Mouse (Mus musculus): Measurements from ENCODE around the gene H2-Ke6. TPM values are rescaled to one million over a fixed set of nuclear protein-coding genes. Genes with fewer than 3 reads are reported as not detected.

The H2-Ke6 gene
- polyA plus RNA-seq, 1 experiment = 127 TPM

DNA sequence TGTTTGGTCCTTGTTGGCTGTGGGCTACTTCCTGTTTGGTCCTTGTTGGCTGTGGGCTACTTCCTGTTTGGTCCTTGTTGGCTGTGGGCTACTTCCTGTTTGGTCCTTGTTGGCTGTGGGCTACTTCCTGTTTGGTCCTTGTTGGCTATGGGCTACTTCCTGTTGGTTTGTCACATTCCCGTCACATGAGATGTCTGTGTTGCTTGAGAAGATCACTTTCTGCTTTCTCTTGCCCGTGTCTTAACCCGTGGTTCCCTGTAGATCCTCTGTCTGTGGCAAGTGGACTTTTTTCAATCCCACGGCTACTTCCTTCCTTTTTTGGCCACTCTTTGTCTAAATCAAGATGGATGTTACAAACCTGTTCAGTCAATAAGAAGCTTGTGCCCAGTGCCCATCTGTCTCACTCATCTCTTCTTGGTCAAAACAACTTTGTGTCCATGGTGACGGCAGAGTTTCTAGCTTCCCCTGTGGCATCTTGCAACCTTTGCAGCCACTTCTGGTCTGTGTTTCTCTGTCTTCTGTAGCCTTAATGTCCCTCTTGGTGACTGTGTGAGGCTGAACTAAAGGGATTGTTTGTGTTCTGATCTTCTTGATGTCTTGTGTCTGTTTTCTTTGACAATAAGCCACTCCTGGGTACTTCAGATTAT is 19.7 kb upstream of the H2-Ke6 start:
- Histone ChIP-seq H3K4me3 (ENCODE audit: control insufficient read depth, insufficient read depth, low read length) (no peak overlapping the region), H3K36me3 (ENCODE audit: control insufficient read depth, insufficient read depth, low read length) (no peaks in the 10 kb centered on the region), H3K4me1 (replicated peaks; ENCODE audit: control insufficient read depth, insufficient read depth, low read length) (peaks cover 5% of the 10 kb centered on the region), H3K27ac (ENCODE audit: control insufficient read depth, insufficient read depth, low read length) (no peak overlapping the region; the same call in 1 of the 2 replicates), H3K27me3 (ENCODE audit: control insufficient read depth, insufficient read depth, low read length) (no peaks in the 10 kb centered on the region)
- DNase-seq = no peak
- WGBS = 60% methylated on average over 5 of the region's 5 CpGs
- TF ChIP-seq POLR2A (IDR thresholded peaks at IDR 0.05; ENCODE audit: control insufficient read depth, extremely low read depth, insufficient read depth, low read length, poor library complexity) = no peak
- no peak for TF ChIP-seq CTCF (IDR thresholded peaks at IDR 0.05; ENCODE audit: borderline replicate concordance, control insufficient read depth, extremely low read depth, insufficient read depth, low read length, poor library complexity)

- H3K4me3 ChIP-seq (ENCODE audit: control insufficient read depth, insufficient read depth, low read length) = no peak overlapping the region
- TF ChIP-seq CTCF (IDR thresholded peaks at IDR 0.05; ENCODE audit: borderline replicate concordance, control insufficient read depth, extremely low read depth, insufficient read depth, low read length, poor library complexity) (no peak), POLR2A (IDR thresholded peaks at IDR 0.05; ENCODE audit: control insufficient read depth, extremely low read depth, insufficient read depth, low read length, poor library complexity) (no peak)
- H3K27ac ChIP-seq (ENCODE audit: control insufficient read depth, insufficient read depth, low read length) = no peak overlapping the region
- H3K27me3 ChIP-seq (ENCODE audit: control insufficient read depth, insufficient read depth, low read length) = no peaks in the 10 kb centered on the region
- H3K4me1 ChIP-seq (replicated peaks; ENCODE audit: control insufficient read depth, insufficient read depth, low read length) = peaks cover 11% of the 10 kb centered on the region
- WGBS = 92% methylated on average over 14 of the region's 14 CpGs
- DNase-seq = no peak
- H3K36me3 ChIP-seq (ENCODE audit: control insufficient read depth, insufficient read depth, low read length) = no peaks in the 10 kb centered on the region
These were observed 18.1 kb upstream of the H2-Ke6 start for GRCm38 (mm10) chr17:34045941-34046340.

DNA sequence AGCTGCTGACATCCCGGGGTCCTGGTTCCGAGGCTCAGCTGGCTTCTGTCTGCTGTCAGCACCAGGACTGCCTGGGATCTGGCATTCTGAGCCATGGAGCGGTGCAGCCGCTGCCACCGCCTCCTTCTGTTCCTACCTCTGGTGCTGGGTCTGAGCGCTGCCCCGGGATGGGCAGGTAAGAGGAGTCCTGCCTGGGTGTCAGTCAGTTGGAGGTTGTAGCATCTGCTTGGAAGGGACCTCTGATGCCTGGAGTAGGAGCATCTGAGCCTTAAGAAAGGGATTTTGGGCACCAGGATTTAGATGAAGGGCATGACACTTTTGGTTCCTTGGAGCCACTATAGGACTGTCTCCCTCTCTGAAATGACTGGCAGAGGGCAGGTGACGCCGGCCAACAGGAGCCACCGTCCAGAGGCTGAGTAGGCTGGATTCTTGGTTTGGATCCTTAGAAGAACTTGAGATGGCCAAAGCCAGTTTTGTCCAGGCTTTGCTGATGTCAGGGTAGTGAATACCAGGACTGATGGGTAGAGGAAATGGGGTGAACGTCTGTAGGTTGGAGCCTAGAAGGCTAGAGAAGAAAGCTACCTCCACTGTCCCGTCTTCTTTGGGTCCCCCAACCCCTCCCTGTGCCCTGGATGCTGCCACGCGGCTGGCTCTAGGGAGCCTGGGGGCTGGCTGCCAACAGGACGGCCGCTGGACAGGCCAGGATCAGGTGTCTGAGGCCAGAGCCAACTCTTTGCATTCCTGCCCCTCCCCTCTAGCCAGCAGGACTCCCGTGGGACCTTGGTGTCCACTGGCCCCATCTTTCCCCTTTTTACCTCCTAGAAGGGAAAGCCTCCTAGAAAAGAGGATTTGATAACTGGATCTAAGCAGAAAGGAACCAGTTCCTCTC is 11.9 kb upstream of the H2-Ke6 start:
- Histone ChIP-seq H3K27ac (ENCODE audit: control insufficient read depth, insufficient read depth, low read length) (no peak overlapping the region), H3K27me3 (ENCODE audit: control insufficient read depth, insufficient read depth, low read length) (no peaks in the 10 kb centered on the region), H3K4me1 (replicated peaks; ENCODE audit: control insufficient read depth, insufficient read depth, low read length) (peaks cover 10% of the 10 kb centered on the region), H3K4me3 (ENCODE audit: control insufficient read depth, insufficient read depth, low read length) (no peak overlapping the region), H3K36me3 (ENCODE audit: control insufficient read depth, insufficient read depth, low read length) (peaks cover 19% of the 10 kb centered on the region)
- WGBS = 41% methylated on average over 17 of the region's 17 CpGs
- TF ChIP-seq CTCF (IDR thresholded peaks at IDR 0.05; ENCODE audit: borderline replicate concordance, control insufficient read depth, extremely low read depth, insufficient read depth, low read length, poor library complexity) (no peak), POLR2A (IDR thresholded peaks at IDR 0.05; ENCODE audit: control insufficient read depth, extremely low read depth, insufficient read depth, low read length, poor library complexity) (no peak)
- no peak for DNase-seq

GRCm38 (mm10) chr17:34038878-34039561 is 11.2 kb upstream of the H2-Ke6 start, which contains the start of gene Col11a2:
TSS of gene Col11a2 (plus strand) at chr17:34039437.
- WGBS = 30% methylated on average over 27 of the region's 28 CpGs
- H3K36me3 ChIP-seq (ENCODE audit: control insufficient read depth, insufficient read depth, low read length) = peaks cover 19% of the 10 kb centered on the region
- no peak within 1 kb of the TSS for H3K4me3 ChIP-seq (ENCODE audit: control insufficient read depth, insufficient read depth, low read length)
- no peaks in the 10 kb centered on the region for H3K27me3 ChIP-seq (ENCODE audit: control insufficient read depth, insufficient read depth, low read length)
- no peak for TF ChIP-seq CTCF (IDR thresholded peaks at IDR 0.05; ENCODE audit: borderline replicate concordance, control insufficient read depth, extremely low read depth, insufficient read depth, low read length, poor library complexity)
- no peak for TF ChIP-seq POLR2A (IDR thresholded peaks at IDR 0.05; ENCODE audit: control insufficient read depth, extremely low read depth, insufficient read depth, low read length, poor library complexity)
- DNase-seq = no peak
- H3K27ac ChIP-seq (ENCODE audit: control insufficient read depth, insufficient read depth, low read length) = no peak within 1 kb of the TSS
- peaks cover 10% of the 10 kb centered on the region for H3K4me1 ChIP-seq (replicated peaks; ENCODE audit: control insufficient read depth, insufficient read depth, low read length)

- Histone ChIP-seq H3K27me3 (ENCODE audit: control insufficient read depth, insufficient read depth, low read length) (no peaks in the 10 kb centered on the region), H3K4me3 (ENCODE audit: control insufficient read depth, insufficient read depth, low read length) (no peak overlapping the region), H3K36me3 (ENCODE audit: control insufficient read depth, insufficient read depth, low read length) (peaks cover 19% of the 10 kb centered on the region), H3K27ac (ENCODE audit: control insufficient read depth, insufficient read depth, low read length) (no peak overlapping the region), H3K4me1 (replicated peaks; ENCODE audit: control insufficient read depth, insufficient read depth, low read length) (peaks cover 12% of the 10 kb centered on the region)
- no peak for TF ChIP-seq CTCF (IDR thresholded peaks at IDR 0.05; ENCODE audit: borderline replicate concordance, control insufficient read depth, extremely low read depth, insufficient read depth, low read length, poor library complexity)
- TF ChIP-seq POLR2A (IDR thresholded peaks at IDR 0.05; ENCODE audit: control insufficient read depth, extremely low read depth, insufficient read depth, low read length, poor library complexity) = no peak
- no peak for DNase-seq
- WGBS = 68% methylated on average over 21 of the region's 21 CpGs
These were observed 10.6 kb upstream of the H2-Ke6 start for GRCm38 (mm10) chr17:34038440-34038839.

GRCm38 (mm10) chr17:34037241-34037640 is 9.4 kb upstream of the H2-Ke6 start:
- H3K4me1 ChIP-seq (replicated peaks; ENCODE audit: control insufficient read depth, insufficient read depth, low read length) = peaks cover 24% of the 10 kb centered on the region
- no peak for TF ChIP-seq POLR2A (IDR thresholded peaks at IDR 0.05; ENCODE audit: control insufficient read depth, extremely low read depth, insufficient read depth, low read length, poor library complexity)
- no peak for TF ChIP-seq CTCF (IDR thresholded peaks at IDR 0.05; ENCODE audit: borderline replicate concordance, control insufficient read depth, extremely low read depth, insufficient read depth, low read length, poor library complexity)
- H3K36me3 ChIP-seq (ENCODE audit: control insufficient read depth, insufficient read depth, low read length) = peaks cover 19% of the 10 kb centered on the region
- H3K27ac ChIP-seq (ENCODE audit: control insufficient read depth, insufficient read depth, low read length) = no peak overlapping the region
- WGBS = 97% methylated on average over 7 of the region's 7 CpGs
- no peak overlapping the region for H3K4me3 ChIP-seq (ENCODE audit: control insufficient read depth, insufficient read depth, low read length)
- no peak for DNase-seq
- H3K27me3 ChIP-seq (ENCODE audit: control insufficient read depth, insufficient read depth, low read length) = no peaks in the 10 kb centered on the region

All from thymus, adult 2 months (tissue).